Mouse (Mus musculus): ENCODE data around the gene Ncoa3. TPM values are rescaled to one million over a fixed set of nuclear protein-coding genes. Genes with fewer than 3 reads are reported as not detected.
A peak's percentile ranks its signal among the peaks of the same experiment; 100 is the strongest.

The Ncoa3 gene
- polyA plus RNA-seq, 1 experiment from 2014 or later: 22.4 TPM

- Histone ChIP-seq H3K4me2 (ENCODE audit: low read depth) (no peak overlapping the region), H3K4me3 (ENCODE audit: low read depth, low read length) (no peak overlapping the region), H3K27me3 (ENCODE audit: control insufficient read depth, insufficient read depth, low read length) (no peaks in the 10 kb centered on the region), H3K36me3 (ENCODE audit: control insufficient read depth, insufficient read depth, low read length) (no peaks in the 10 kb centered on the region), H3K4me1 (ENCODE audit: control insufficient read depth, insufficient read depth, low read length) (peaks cover 20% of the 10 kb centered on the region; the same call in 1 of the 2 replicates), H3K9ac (ENCODE audit: low read length) (no peak overlapping the region), H3K9me3 (ENCODE audit: control insufficient read depth, low read length) (no peaks in the 10 kb centered on the region), H3K27ac (ENCODE audit: low read depth, low read length) (no peak overlapping the region)
- DNase-seq (ENCODE audit: low spot score) (no peak), ATAC-seq (ENCODE audit: insufficient read depth, low FRiP score, low TSS enrichment) (no peak)
- WGBS: 87% methylated on average over 3 of the region's 3 CpGs
Observed at GRCm38 (mm10) chr2:166018769-166019168, 26.3 kb downstream of the Ncoa3 start.

- no peak overlapping the region for H3K4me3 ChIP-seq (ENCODE audit: low read depth, low read length)
- 94% methylated on average over 2 of the region's 2 CpGs for WGBS
- DNase-seq (ENCODE audit: low spot score): no peak
Observed at GRCm38 (mm10) chr2:166020026-166020425, 27.6 kb downstream of the Ncoa3 start.

GRCm38 (mm10) chr2:166021073-166021610, 28.7 kb downstream of the Ncoa3 start:
- Histone ChIP-seq H3K4me3 (ENCODE audit: low read depth, low read length) (no peak overlapping the region), H3K4me2 (ENCODE audit: low read depth) (no peak overlapping the region), H3K9me3 (ENCODE audit: control insufficient read depth, low read length) (no peaks in the 10 kb centered on the region), H3K36me3 (ENCODE audit: control insufficient read depth, insufficient read depth, low read length) (no peaks in the 10 kb centered on the region), H3K4me1 (ENCODE audit: control insufficient read depth, insufficient read depth, low read length) (peaks cover 20% of the 10 kb centered on the region; the same call in 1 of the 2 replicates), H3K9ac (ENCODE audit: low read length) (peak overlapping the region; percentile 45; the same call in 1 of the 2 replicates), H3K27me3 (ENCODE audit: control insufficient read depth, insufficient read depth, low read length) (no peaks in the 10 kb centered on the region), H3K27ac (ENCODE audit: low read depth, low read length) (peak overlapping the region; percentile 82)
- DNase-seq (ENCODE audit: low spot score) (peak; percentile 33), ATAC-seq (ENCODE audit: insufficient read depth, low FRiP score, low TSS enrichment) (no peak)
- WGBS: 22% methylated on average over 4 of the region's 4 CpGs

More at GRCm38 (mm10) chr2:166020026-166020425, 27.6 kb downstream of the Ncoa3 start:
- Histone ChIP-seq H3K27me3 (ENCODE audit: control insufficient read depth, insufficient read depth, low read length) (no peaks in the 10 kb centered on the region), H3K9ac (ENCODE audit: low read length) (no peak overlapping the region), H3K4me2 (ENCODE audit: low read depth) (no peak overlapping the region), H3K9me3 (ENCODE audit: control insufficient read depth, low read length) (no peaks in the 10 kb centered on the region), H3K27ac (ENCODE audit: low read depth, low read length) (no peak overlapping the region), H3K36me3 (ENCODE audit: control insufficient read depth, insufficient read depth, low read length) (no peaks in the 10 kb centered on the region), H3K4me1 (ENCODE audit: control insufficient read depth, insufficient read depth, low read length) (peaks cover 20% of the 10 kb centered on the region; the same call in 1 of the 2 replicates)
- no peak for ATAC-seq (ENCODE audit: insufficient read depth, low FRiP score, low TSS enrichment)

GRCm38 (mm10) chr2:166021642-166022041, 29.2 kb downstream of the Ncoa3 start:
- H3K4me1 ChIP-seq (ENCODE audit: control insufficient read depth, insufficient read depth, low read length): peaks cover 20% of the 10 kb centered on the region; the same call in 1 of the 2 replicates
- H3K4me2 ChIP-seq (ENCODE audit: low read depth): no peak overlapping the region
- WGBS: 30% methylated on average over 3 of the region's 3 CpGs
- ATAC-seq (ENCODE audit: insufficient read depth, low FRiP score, low TSS enrichment) (peak; percentile 72), DNase-seq (ENCODE audit: low spot score) (peak; percentile 69)
- H3K27ac ChIP-seq (ENCODE audit: low read depth, low read length): peak overlapping the region; percentile 82
- no peaks in the 10 kb centered on the region for H3K27me3 ChIP-seq (ENCODE audit: control insufficient read depth, insufficient read depth, low read length)
- no peaks in the 10 kb centered on the region for H3K9me3 ChIP-seq (ENCODE audit: control insufficient read depth, low read length)
- no peak overlapping the region for H3K9ac ChIP-seq (ENCODE audit: low read length)
- no peak overlapping the region for H3K4me3 ChIP-seq (ENCODE audit: low read depth, low read length)
- H3K36me3 ChIP-seq (ENCODE audit: control insufficient read depth, insufficient read depth, low read length): no peaks in the 10 kb centered on the region

- H3K27me3 ChIP-seq (ENCODE audit: control insufficient read depth, insufficient read depth, low read length): no peaks in the 10 kb centered on the region
- no peak overlapping the region for H3K4me2 ChIP-seq (ENCODE audit: low read depth)
- no peak overlapping the region for H3K9ac ChIP-seq (ENCODE audit: low read length)
- no peak overlapping the region for H3K4me3 ChIP-seq (ENCODE audit: low read depth, low read length)
- no peak overlapping the region for H3K27ac ChIP-seq (ENCODE audit: low read depth, low read length)
- WGBS: 70% methylated on average over 8 of the region's 8 CpGs
- H3K4me1 ChIP-seq (ENCODE audit: control insufficient read depth, insufficient read depth, low read length): peaks cover 20% of the 10 kb centered on the region; the same call in 1 of the 2 replicates
- H3K9me3 ChIP-seq (ENCODE audit: control insufficient read depth, low read length): no peaks in the 10 kb centered on the region
- no peaks in the 10 kb centered on the region for H3K36me3 ChIP-seq (ENCODE audit: control insufficient read depth, insufficient read depth, low read length)
- DNase-seq (ENCODE audit: low spot score) (no peak), ATAC-seq (ENCODE audit: insufficient read depth, low FRiP score, low TSS enrichment) (no peak)
Observed at GRCm38 (mm10) chr2:166022327-166022726, 29.9 kb downstream of the Ncoa3 start.

GRCm38 (mm10) chr2:166024079-166024478, 31.6 kb downstream of the Ncoa3 start:
- WGBS: 90% methylated on average over 3 of the region's 3 CpGs

GRCm38 (mm10) chr2:166024621-166025020, 32.2 kb downstream of the Ncoa3 start:
- Histone ChIP-seq H3K9me3 (ENCODE audit: control insufficient read depth, low read length) (no peaks in the 10 kb centered on the region), H3K36me3 (ENCODE audit: control insufficient read depth, insufficient read depth, low read length) (no peaks in the 10 kb centered on the region), H3K9ac (ENCODE audit: low read length) (no peak overlapping the region), H3K27me3 (ENCODE audit: control insufficient read depth, insufficient read depth, low read length) (no peaks in the 10 kb centered on the region), H3K4me3 (ENCODE audit: low read depth, low read length) (no peak overlapping the region), H3K4me1 (ENCODE audit: control insufficient read depth, insufficient read depth, low read length) (peaks cover 23% of the 10 kb centered on the region; the same call in 1 of the 2 replicates), H3K4me2 (ENCODE audit: low read depth) (no peak overlapping the region), H3K27ac (ENCODE audit: low read depth, low read length) (no peak overlapping the region)
- WGBS: 81% methylated on average over 4 of the region's 4 CpGs
- DNase-seq (ENCODE audit: low spot score) (no peak), ATAC-seq (ENCODE audit: insufficient read depth, low FRiP score, low TSS enrichment) (no peak)

More at GRCm38 (mm10) chr2:166024079-166024478, 31.6 kb downstream of the Ncoa3 start:
- Histone ChIP-seq H3K4me3 (ENCODE audit: low read depth, low read length) (no peak overlapping the region), H3K4me2 (ENCODE audit: low read depth) (no peak overlapping the region), H3K9ac (ENCODE audit: low read length) (no peak overlapping the region), H3K27me3 (ENCODE audit: control insufficient read depth, insufficient read depth, low read length) (no peaks in the 10 kb centered on the region), H3K9me3 (ENCODE audit: control insufficient read depth, low read length) (no peaks in the 10 kb centered on the region), H3K27ac (ENCODE audit: low read depth, low read length) (no peak overlapping the region), H3K36me3 (ENCODE audit: control insufficient read depth, insufficient read depth, low read length) (no peaks in the 10 kb centered on the region), H3K4me1 (ENCODE audit: control insufficient read depth, insufficient read depth, low read length) (peaks cover 20% of the 10 kb centered on the region; the same call in 1 of the 2 replicates)
- DNase-seq (ENCODE audit: low spot score): no peak
- no peak for ATAC-seq (ENCODE audit: insufficient read depth, low FRiP score, low TSS enrichment)

- Histone ChIP-seq H3K4me2 (ENCODE audit: low read depth) (no peak overlapping the region), H3K27me3 (ENCODE audit: control insufficient read depth, insufficient read depth, low read length) (no peaks in the 10 kb centered on the region), H3K9ac (ENCODE audit: low read length) (no peak overlapping the region), H3K9me3 (ENCODE audit: control insufficient read depth, low read length) (no peaks in the 10 kb centered on the region), H3K36me3 (ENCODE audit: control insufficient read depth, insufficient read depth, low read length) (no peaks in the 10 kb centered on the region), H3K4me1 (ENCODE audit: control insufficient read depth, insufficient read depth, low read length) (peaks cover 28% of the 10 kb centered on the region), H3K27ac (ENCODE audit: low read depth, low read length) (no peak overlapping the region), H3K4me3 (ENCODE audit: low read depth, low read length) (no peak overlapping the region)
- no peak for ATAC-seq (ENCODE audit: insufficient read depth, low FRiP score, low TSS enrichment)
- no peak for DNase-seq (ENCODE audit: low spot score)
- WGBS: 88% methylated on average over 5 of the region's 5 CpGs
Observed at GRCm38 (mm10) chr2:166025943-166026342, 33.5 kb downstream of the Ncoa3 start.

- H3K4me1 ChIP-seq (ENCODE audit: control insufficient read depth, insufficient read depth, low read length): peaks cover 23% of the 10 kb centered on the region
- no peak overlapping the region for H3K9ac ChIP-seq (ENCODE audit: low read length)
- H3K4me2 ChIP-seq (ENCODE audit: low read depth): no peak overlapping the region
- H3K4me3 ChIP-seq (ENCODE audit: low read depth, low read length): no peak overlapping the region
- no peaks in the 10 kb centered on the region for H3K36me3 ChIP-seq (ENCODE audit: control insufficient read depth, insufficient read depth, low read length)
- H3K27me3 ChIP-seq (ENCODE audit: control insufficient read depth, insufficient read depth, low read length): no peaks in the 10 kb centered on the region
- no peaks in the 10 kb centered on the region for H3K9me3 ChIP-seq (ENCODE audit: control insufficient read depth, low read length)
- 87% methylated on average over 3 of the region's 3 CpGs for WGBS
- no peak for DNase-seq (ENCODE audit: low spot score)
- H3K27ac ChIP-seq (ENCODE audit: low read depth, low read length): no peak overlapping the region
- no peak for ATAC-seq (ENCODE audit: insufficient read depth, low FRiP score, low TSS enrichment)
Observed at GRCm38 (mm10) chr2:166027834-166028233, 35.4 kb downstream of the Ncoa3 start.

Data from neural tube, embryonic 11.5 days (tissue).